Mouse (Mus musculus) kidney, embryonic 14.5 days (tissue): ENCODE data around the gene Sdhd. TPM values are rescaled to one million over a fixed set of nuclear protein-coding genes. Genes with fewer than 3 reads are reported as not detected.

Experiments used
- ATAC-seq: fragments of 200-750 bp; cut with Nextera tagmentation; 2 replicates; pipeline ENCODE4 v1.8.0; 2017; ENCODE audit warnings: moderate number of reproducible peaks, mild to moderate bottlenecking, moderate TSS enrichment, moderate library complexity; ENCODE audit not compliant: low FRiP score, low TSS enrichment
- H3K27ac ChIP-seq: fragments of 300-500 bp; sonication (generic); 2 replicates; pipeline ENCODE4 v1.5.1; 2014; ENCODE audit warnings: low read depth, mild to moderate bottlenecking, low read length, moderate library complexity, mixed read lengths
- H3K27me3 ChIP-seq: fragments of 300-500 bp; sonication (generic); 2 replicates; pipeline ENCODE4 v1.6.1; 2014; ENCODE audit warnings: mild to moderate bottlenecking, low read length; ENCODE audit not compliant: control insufficient read depth, insufficient read depth
- H3K36me3 ChIP-seq: fragments of 300-500 bp; sonication (generic); 2 replicates; pipeline ENCODE4 v1.6.1; 2014; ENCODE audit warnings: low read length, mixed read lengths; ENCODE audit not compliant: control insufficient read depth, insufficient read depth
- H3K4me1 ChIP-seq: fragments of 300-500 bp; sonication (generic); 2 replicates; pipeline ENCODE4 v1.6.1; 2014; ENCODE audit warnings: low read length, mixed read lengths; ENCODE audit not compliant: control insufficient read depth, insufficient read depth
- H3K4me2 ChIP-seq: fragments of 300-500 bp; sonication (generic); replicated peaks from 2 replicates; pipeline ENCODE4 v1.6.1; 2014; ENCODE audit warnings: low read depth, mild to moderate bottlenecking, low read length
- H3K4me3 ChIP-seq: fragments of 300-500 bp; sonication (generic); 2 replicates; pipeline ENCODE4 v1.5.1; 2014; ENCODE audit warnings: mild to moderate bottlenecking, low read length
- H3K9ac ChIP-seq: fragments of 300-500 bp; sonication (generic); 2 replicates; pipeline ENCODE4 v1.6.1; 2014; ENCODE audit warnings: low read depth, mild to moderate bottlenecking, low read length, moderate library complexity
- H3K9me3 ChIP-seq: fragments of 300-500 bp; sonication (generic); 2 replicates; pipeline ENCODE4 v1.6.1; 2016; ENCODE audit warnings: low read length; ENCODE audit not compliant: control insufficient read depth
- WGBS: fragments of 180-500 bp; shearing (Covaris S2); extraction: QIAGEN DNeasy Blood & Tissue Kit; methylation state at CpG from one replicate; pipeline ENCODE4 v1.1.7; 2014; 5-methylcytosine and 5-hydroxymethylcytosine counted together
- polyA plus RNA-seq: library from polyadenylated mRNA; unstranded; fragments of >200 nt; fragmentation: Nextera tagmentation; extraction: Ambion mirVana; gene quantifications from 2 replicates; pipeline ENCODE4 v1.2.1, GENCODE M21; 2014

Gene Sdhd
- polyA plus RNA-seq, 1 experiment from 2014 or later: 365 TPM

GRCm38 (mm10) chr9:50594794-50595417, 8.7 kb downstream of the Sdhd start:
- Histone ChIP-seq H3K4me3 (no peak overlapping the region), H3K4me1 (no peaks in the 10 kb centered on the region), H3K36me3 (peaks cover 48% of the 10 kb centered on the region), H3K27ac (no peak overlapping the region), H3K4me2 (no peak overlapping the region), H3K9ac (no peak overlapping the region), H3K9me3 (no peaks in the 10 kb centered on the region), H3K27me3 (no peaks in the 10 kb centered on the region)
- WGBS: 79% methylated on average over 12 of the region's 12 CpGs
- ATAC-seq: no peak

DNA sequence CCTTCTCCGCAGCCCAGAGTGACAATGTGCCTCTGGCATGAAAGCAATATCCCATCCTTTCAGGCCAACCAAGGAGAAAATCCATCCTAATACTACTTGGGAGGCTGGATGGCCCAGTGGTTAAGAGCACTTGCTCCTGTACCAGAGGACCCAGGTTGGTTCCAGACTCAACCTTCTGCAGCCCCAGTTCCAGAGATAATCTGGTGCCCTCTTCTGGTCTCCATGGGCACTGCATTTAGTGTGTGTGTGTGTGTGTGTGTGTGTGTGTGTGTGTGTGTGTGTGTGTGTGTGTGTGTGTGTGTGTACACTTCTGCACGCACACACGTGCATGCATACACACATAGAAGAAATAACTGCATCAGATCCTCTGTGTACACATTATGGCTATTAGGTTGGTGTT, 10.1 kb downstream of the Sdhd start:
- no peaks in the 10 kb centered on the region for H3K9me3 ChIP-seq
- H3K27ac ChIP-seq: no peak overlapping the region
- H3K36me3 ChIP-seq: peaks cover 35% of the 10 kb centered on the region
- no peaks in the 10 kb centered on the region for H3K4me1 ChIP-seq
- WGBS: 64% methylated on average over 3 of the region's 3 CpGs
- ATAC-seq: no peak
- H3K27me3 ChIP-seq: no peaks in the 10 kb centered on the region
- H3K9ac ChIP-seq: no peak overlapping the region
- H3K4me2 ChIP-seq: no peak overlapping the region
- H3K4me3 ChIP-seq: no peak overlapping the region

- ATAC-seq: no peak
- no peak overlapping the region for H3K27ac ChIP-seq
- no peaks in the 10 kb centered on the region for H3K9me3 ChIP-seq
- H3K4me3 ChIP-seq: no peak overlapping the region
- no peaks in the 10 kb centered on the region for H3K27me3 ChIP-seq
- H3K4me1 ChIP-seq: no peaks in the 10 kb centered on the region
- 89% methylated on average over 9 of the region's 9 CpGs for WGBS
- no peak overlapping the region for H3K9ac ChIP-seq
- H3K36me3 ChIP-seq: peaks cover 29% of the 10 kb centered on the region
- H3K4me2 ChIP-seq: no peak overlapping the region
Observed at GRCm38 (mm10) chr9:50592955-50593354, 10.7 kb downstream of the Sdhd start.

DNA sequence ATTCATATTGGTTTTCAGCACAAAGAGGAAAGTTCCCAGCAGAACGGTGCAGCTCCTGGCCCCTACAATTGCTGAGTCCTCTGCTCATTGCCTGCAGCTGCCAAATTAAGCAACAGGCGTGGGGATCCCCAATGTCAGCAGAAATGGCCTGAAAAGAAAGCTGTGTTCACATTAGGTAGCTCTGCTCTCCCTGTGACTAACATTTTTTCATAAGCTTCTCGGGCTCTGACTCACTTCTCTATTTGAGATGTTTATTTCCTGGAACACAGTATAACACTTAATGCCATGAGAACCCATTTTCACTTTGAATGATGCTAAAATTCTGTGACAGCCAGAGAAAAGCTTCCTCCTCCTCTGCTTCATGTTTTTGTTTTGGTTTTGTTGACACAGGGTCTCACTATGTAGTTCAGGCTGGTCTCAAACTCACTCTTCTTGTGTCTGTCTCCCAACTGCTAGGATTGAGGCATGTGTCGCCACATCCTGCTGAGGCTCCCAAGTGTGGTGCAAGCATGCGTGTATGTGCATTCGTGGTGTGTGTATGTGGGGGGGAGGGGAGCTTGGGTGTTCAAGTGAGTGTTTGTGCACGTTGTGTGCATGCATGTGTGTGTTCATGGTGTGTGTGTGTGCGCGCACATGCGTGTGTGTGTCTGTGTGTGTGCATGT, 12.6 kb downstream of the Sdhd start:
- H3K4me3 ChIP-seq: no peak overlapping the region
- H3K27me3 ChIP-seq: no peaks in the 10 kb centered on the region
- H3K4me2 ChIP-seq: no peak overlapping the region
- ATAC-seq: no peak
- 81% methylated on average over 10 of the region's 10 CpGs for WGBS
- H3K4me1 ChIP-seq: no peaks in the 10 kb centered on the region
- H3K36me3 ChIP-seq: peaks cover 10% of the 10 kb centered on the region
- no peaks in the 10 kb centered on the region for H3K9me3 ChIP-seq
- H3K9ac ChIP-seq: no peak overlapping the region
- no peak overlapping the region for H3K27ac ChIP-seq

GRCm38 (mm10) chr9:50586955-50587354, 16.7 kb downstream of the Sdhd start:
- Histone ChIP-seq H3K9me3 (no peaks in the 10 kb centered on the region), H3K4me1 (no peaks in the 10 kb centered on the region), H3K4me2 (no peak overlapping the region), H3K9ac (no peak overlapping the region), H3K4me3 (no peak overlapping the region), H3K27me3 (no peaks in the 10 kb centered on the region), H3K27ac (no peak overlapping the region), H3K36me3 (no peaks in the 10 kb centered on the region)
- WGBS: 76% methylated on average over 4 of the region's 4 CpGs
- no peak for ATAC-seq

- H3K27ac ChIP-seq: no peak overlapping the region
- H3K9me3 ChIP-seq: no peaks in the 10 kb centered on the region
- ATAC-seq: no peak
- 70% methylated on average over 6 of the region's 6 CpGs for WGBS
- no peaks in the 10 kb centered on the region for H3K27me3 ChIP-seq
- no peak overlapping the region for H3K4me2 ChIP-seq
- no peaks in the 10 kb centered on the region for H3K36me3 ChIP-seq
- no peak overlapping the region for H3K4me3 ChIP-seq
- H3K9ac ChIP-seq: no peak overlapping the region
- H3K4me1 ChIP-seq: no peaks in the 10 kb centered on the region
Observed at GRCm38 (mm10) chr9:50585145-50585818, 18.3 kb downstream of the Sdhd start.

GRCm38 (mm10) chr9:50580370-50580769, 23.2 kb downstream of the Sdhd start:
- no peak overlapping the region for H3K9ac ChIP-seq
- H3K4me2 ChIP-seq: no peak overlapping the region
- H3K27ac ChIP-seq: no peak overlapping the region
- H3K9me3 ChIP-seq: no peaks in the 10 kb centered on the region
- no peaks in the 10 kb centered on the region for H3K27me3 ChIP-seq
- 34% methylated on average over 4 of the region's 4 CpGs for WGBS
- H3K4me1 ChIP-seq: no peaks in the 10 kb centered on the region
- H3K36me3 ChIP-seq: no peaks in the 10 kb centered on the region
- no peak overlapping the region for H3K4me3 ChIP-seq
- no peak for ATAC-seq

DNA sequence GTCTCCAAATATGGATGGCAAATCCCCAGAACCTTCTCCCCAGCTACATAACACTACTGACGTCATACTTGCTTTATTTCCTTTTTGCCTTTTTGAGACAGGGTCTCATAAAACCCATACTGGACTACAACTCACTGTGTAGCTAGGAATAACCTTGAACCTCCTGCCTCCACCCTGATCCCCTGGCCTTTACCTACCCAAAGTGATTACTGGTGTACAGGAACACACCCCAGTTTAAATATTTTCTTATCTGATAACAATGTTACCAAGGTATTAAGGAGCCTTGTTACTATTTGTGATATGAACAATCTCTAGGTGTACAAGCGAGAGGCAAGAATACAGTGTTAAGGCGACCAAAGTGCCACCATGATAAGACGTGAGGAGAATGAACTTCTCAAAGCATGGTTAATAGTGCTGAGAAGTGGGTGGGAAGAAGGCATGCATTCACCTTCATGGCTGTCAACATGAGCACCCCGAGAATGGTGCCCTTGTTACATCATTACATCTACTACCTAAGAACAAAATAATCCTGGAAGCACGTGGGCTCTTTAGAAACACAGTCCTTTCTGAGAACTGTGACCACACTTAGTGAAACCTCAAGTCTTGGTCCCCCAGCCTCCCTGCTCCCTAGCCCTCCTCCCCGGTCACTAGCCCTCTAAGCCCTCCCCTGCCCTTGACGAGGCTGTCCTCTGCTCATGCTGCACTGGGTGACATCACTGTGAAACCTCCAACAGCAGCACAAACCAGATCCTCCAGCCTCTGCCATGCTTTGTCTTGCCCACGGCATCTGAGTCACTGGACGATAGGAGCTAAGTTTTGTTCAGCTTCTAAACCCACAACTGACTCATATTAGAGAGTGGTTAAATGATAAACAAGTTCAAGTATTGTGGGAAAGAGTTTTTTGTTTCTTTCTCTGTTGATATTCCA, 33.8 kb downstream of the Sdhd start:
- H3K9me3 ChIP-seq: no peaks in the 10 kb centered on the region
- no peak overlapping the region for H3K9ac ChIP-seq
- no peak overlapping the region for H3K27ac ChIP-seq
- H3K4me3 ChIP-seq: no peak overlapping the region
- H3K36me3 ChIP-seq: no peaks in the 10 kb centered on the region
- no peaks in the 10 kb centered on the region for H3K27me3 ChIP-seq
- no peak for ATAC-seq
- 77% methylated on average over 10 of the region's 10 CpGs for WGBS
- no peak overlapping the region for H3K4me2 ChIP-seq
- no peaks in the 10 kb centered on the region for H3K4me1 ChIP-seq
